Comparison of ENCODE assay signal across 17 mouse cellular contexts in the genomic region with DNA sequence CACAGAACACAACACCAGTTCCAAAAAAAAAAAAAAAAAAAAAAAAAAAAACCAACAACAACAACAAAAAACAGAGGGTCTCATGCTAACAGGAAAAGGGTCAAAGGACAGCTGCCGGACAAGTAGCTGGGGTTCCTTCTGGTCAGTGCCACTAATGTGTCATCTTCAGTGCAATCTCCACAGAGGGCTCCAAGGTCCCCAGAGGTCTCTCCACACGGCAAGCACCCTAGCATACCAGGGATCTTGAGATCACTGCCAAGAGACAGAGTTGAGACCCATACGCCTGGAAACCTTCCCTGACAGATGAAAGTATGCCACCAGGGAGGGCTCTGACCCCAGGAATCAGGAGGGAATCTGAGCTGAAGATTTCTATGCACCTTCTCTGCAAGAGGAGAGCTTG.
"Had no signal": no experiment of that assay in that cellular context is flagged by ENCODE, and none has a peak within 500 bp of the region (broad histone marks: within the 10 kb centered on the region; RNA-seq: fewer than 3 reads in every experiment).

No protein-coding gene starts in this region.

- H3K9ac ChIP-seq: neural tube, embryonic 12.5 days; neural tube, embryonic 13.5 days; neural tube, embryonic 15.5 days; stomach, embryonic 15.5 days had no signal

- H3K4me1 ChIP-seq: neural tube, embryonic 12.5 days; neural tube, embryonic 13.5 days; neural tube, embryonic 15.5 days; stomach, embryonic 15.5 days had no signal

- DNase-seq: retina, postnatal 1 day; right cerebral cortex, adult 18-20 months; right cerebral cortex, postnatal 14 days; right cerebral cortex, postnatal 25 days; right cerebral cortex, postnatal 4 days; spleen, adult 18-20 months; thymus, adult 18-20 months; thymus, adult 2 months; thymus, postnatal 14 days; thymus, postnatal 25 days; thymus, postnatal 36 days; thymus, postnatal 4 days had no signal

- H3K4me3 ChIP-seq: neural tube, embryonic 12.5 days; neural tube, embryonic 13.5 days; neural tube, embryonic 15.5 days; stomach, embryonic 15.5 days had no signal

- H3K27ac ChIP-seq: neural tube, embryonic 12.5 days; neural tube, embryonic 13.5 days; neural tube, embryonic 15.5 days; stomach, embryonic 15.5 days; stomach, postnatal 0 days had no signal

- H3K4me2 ChIP-seq: neural tube, embryonic 12.5 days; neural tube, embryonic 13.5 days; neural tube, embryonic 15.5 days; stomach, embryonic 15.5 days had no signal

- H3K27me3 ChIP-seq: neural tube, embryonic 12.5 days; neural tube, embryonic 13.5 days; neural tube, embryonic 15.5 days; stomach, embryonic 15.5 days had no signal

- H3K36me3 ChIP-seq: neural tube, embryonic 12.5 days; neural tube, embryonic 13.5 days; neural tube, embryonic 15.5 days; stomach, embryonic 15.5 days had no signal

- H3K9me3 ChIP-seq: neural tube, embryonic 12.5 days; neural tube, embryonic 13.5 days; neural tube, embryonic 15.5 days; stomach, embryonic 15.5 days had no signal
